Mouse (Mus musculus) CH12.LX (cell line): ENCODE measurements around the gene Tmem205.

Experiments
- MXI1 ChIP-seq: IDR thresholded peaks from 2 replicates; pipeline ENCODE4 v1.6.1; 2011; ENCODE audit warnings: mild to moderate bottlenecking, low read depth, low read length, improper control_type of control experiment
- NELFE ChIP-seq: IDR thresholded peaks from 2 replicates; pipeline ENCODE4 v1.6.1; 2011; ENCODE audit warnings: low read depth, low read length, improper control_type of control experiment
- RAD21 ChIP-seq: IDR thresholded peaks from 2 replicates; pipeline ENCODE4 v1.6.1; 2011; ENCODE audit warnings: low read depth, mild to moderate bottlenecking, low read length, improper control_type of control experiment, moderate library complexity
- ZC3H11A ChIP-seq: IDR thresholded peaks from 2 replicates; pipeline ENCODE4 v1.6.1; 2012; ENCODE audit warnings: low read depth, mild to moderate bottlenecking, inconsistent platforms, low read length, improper control_type of control experiment

DNA sequence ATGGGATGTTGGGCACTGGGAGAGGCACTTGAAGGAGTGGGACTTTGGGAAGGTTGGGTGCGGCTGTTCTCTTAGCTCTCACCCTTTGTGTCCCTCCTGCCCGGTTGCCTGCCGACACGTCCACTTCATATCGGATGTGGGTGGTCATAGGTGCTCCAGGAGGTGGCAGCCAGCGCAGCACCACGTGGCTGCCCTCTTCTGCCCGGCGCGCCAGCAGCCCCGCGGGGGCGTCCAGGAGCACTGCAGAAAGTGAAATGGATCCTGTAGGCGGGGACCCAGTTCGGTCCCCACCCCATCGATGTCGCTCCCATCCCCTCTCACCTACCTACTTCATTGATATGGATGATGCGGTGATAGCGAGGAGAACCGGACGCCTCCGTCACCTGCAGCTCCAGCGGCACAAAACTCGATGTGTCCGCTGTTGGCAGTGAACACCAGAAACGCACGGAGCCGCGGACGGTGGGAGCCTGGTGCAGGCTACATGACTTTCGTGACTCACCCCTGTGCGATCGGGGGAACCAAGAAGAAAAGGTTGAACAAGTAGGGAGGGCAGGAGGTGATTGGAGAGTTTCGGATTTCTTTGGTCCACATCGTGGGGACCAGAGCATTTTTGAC is 34.1 kb upstream of the Tmem205 start:
- no peak for TF ChIP-seq NELFE
- no peak for TF ChIP-seq MXI1
- no peak for TF ChIP-seq RAD21
- TF ChIP-seq ZC3H11A, result no peak
